Mouse (Mus musculus) CD4-positive, CD25-positive, alpha-beta regulatory T cell, adult 9 weeks (primary cell): ENCODE results near the gene Selenop. TPM values are rescaled to one million over a fixed set of nuclear protein-coding genes. Genes with fewer than 3 reads are reported as not detected.

ENCODE experiments used
- polyA plus RNA-seq: library from polyadenylated mRNA; unstranded; fragments of 100-300 nt; shearing (Covaris generic); gene quantifications from one replicate; pipeline ENCODE4 v1.2.1, GENCODE M21; 2017

Gene Selenop
- 216 TPM for polyA plus RNA-seq

GRCm38 (mm10) chr15:3268247-3268646, at the start of gene Selenop:
Gene Selenop (plus strand): TSS chr15:3268547.

GRCm38 (mm10) chr15:3303426-3303825, 35.1 kb downstream of the Selenop start, which contains the start of gene Ccdc152:
Gene Ccdc152 (minus strand): TSS chr15:3303526.

Other genes starting within 250 kb of the Selenop start
- gene Ccdc152, start 35.0 kb downstream of the Selenop start, polyA plus RNA-seq, result 0.92 TPM